Mouse (Mus musculus) ES-E14 (cell line): ENCODE data around the gene Pitx1.

Experiments used
- CHD2 ChIP-seq: IDR thresholded peaks from 2 replicates; pipeline ENCODE4 v1.6.1; 2014; ENCODE audit warnings: mild to moderate bottlenecking, low read depth, low read length, inconsistent platforms
- HCFC1 ChIP-seq: IDR thresholded peaks from 2 replicates; pipeline ENCODE4 v1.6.1; 2012; ENCODE audit warnings: low read length, inconsistent platforms, borderline replicate concordance; ENCODE audit not compliant: insufficient read depth
- ZC3H11A ChIP-seq: IDR thresholded peaks from 2 replicates; pipeline ENCODE4 v1.6.1; 2012; ENCODE audit warnings: low read depth, mild to moderate bottlenecking, inconsistent platforms, low read length, borderline replicate concordance

- TF ChIP-seq HCFC1 (no peak), CHD2 (no peak), ZC3H11A (no peak)
Observed at GRCm38 (mm10) chr13:55858463-55858862, 22.5 kb upstream of the Pitx1 start.
